Mouse (Mus musculus): Measurements from ENCODE around the gene Agk.

DNA sequence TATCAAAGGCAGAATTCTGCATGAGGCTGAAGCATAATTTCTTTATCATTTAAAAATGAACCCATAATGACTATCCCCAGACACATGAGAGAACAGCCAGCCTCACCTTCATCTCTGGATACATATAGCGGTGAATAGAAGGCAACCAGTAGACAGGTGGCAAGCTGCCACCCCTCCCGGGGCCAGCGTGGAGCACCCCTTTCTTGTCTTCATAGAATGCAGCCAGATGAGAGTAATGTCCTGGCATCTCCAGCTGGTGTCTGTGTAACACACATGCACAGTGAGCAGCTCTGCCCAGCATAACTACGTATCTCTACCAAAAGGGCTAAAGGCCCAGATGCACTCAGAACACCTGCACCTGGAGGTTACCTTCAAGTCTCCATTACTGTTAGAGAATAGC, 93.4 kb downstream of the Agk start:
- TF ChIP-seq TAL1 (IDR thresholded peaks at IDR 0.05; ENCODE audit: low read length) (no peak), ELF1 (IDR thresholded peaks at IDR 0.05; ENCODE audit: low read depth, low read length) (no peak), NRF1 (IDR thresholded peaks at IDR 0.05; ENCODE audit: insufficient read depth, low read depth, low read length, poor library complexity, severe bottlenecking) (no peak), HCFC1 (IDR thresholded peaks at IDR 0.05; ENCODE audit: low read depth, low read length) (no peak), POLR2A (IDR thresholded peaks at IDR 0.05; ENCODE audit: control insufficient read depth in 1 of 2, insufficient read depth in 1 of 2, low read depth in 1 of 2, low read length in 2 of 2, poor library complexity in 1 of 2) (no peak), CTCF (IDR thresholded peaks at IDR 0.05 in 2 of 3, conservative IDR thresholded peaks at IDR 0.05 in 1 of 3; ENCODE audit: control insufficient read depth in 1 of 3, insufficient read depth in 1 of 3, low read depth in 2 of 3, low read length in 3 of 3, poor library complexity in 1 of 3, severe bottlenecking in 1 of 3) (no peak), EP300 (IDR thresholded peaks at IDR 0.05; ENCODE audit: low read depth in 1 of 2, low read length in 2 of 2) (no peak), NELFE (IDR thresholded peaks at IDR 0.05; ENCODE audit: low read depth, low read length) (no peak), KAT2A (conservative IDR thresholded peaks at IDR 0.05; ENCODE audit: low read depth, low read length) (no peak), ETS1 (IDR thresholded peaks at IDR 0.05; ENCODE audit: low read depth, low read length) (no peak), USF1 (IDR thresholded peaks at IDR 0.05; ENCODE audit: low read depth, low read length) (no peak), BHLHE40 (IDR thresholded peaks at IDR 0.05; ENCODE audit: borderline replicate concordance, low read depth, low read length) (no peak), MEF2A (IDR thresholded peaks at IDR 0.05; ENCODE audit: extremely low read depth, insufficient replicate concordance, low read depth, low read length, poor library complexity, severe bottlenecking) (no peak)
